Mouse (Mus musculus) gastrocnemius, adult 2 months (tissue): Measurements from ENCODE around the gene Uqcrh. TPM values are rescaled to one million over a fixed set of nuclear protein-coding genes. Genes with fewer than 3 reads are reported as not detected.
A peak's percentile ranks its signal among the peaks of the same experiment; 100 is the strongest.

Experiments used
- DNase-seq: peaks from one replicate; pipeline ENCODE4 v3.0.0; 2022
- H3K27ac ChIP-seq: fragments of 200-600 bp; 2 replicates; pipeline ENCODE4 v1.8.1; 2022; ENCODE audit warnings: mild to moderate bottlenecking
- H3K4me3 ChIP-seq: fragments of 200-600 bp; 2 replicates; pipeline ENCODE4 v1.8.1; 2022; ENCODE audit warnings: mild to moderate bottlenecking, moderate library complexity
- CTCF ChIP-seq: fragments of 200-600 bp; IDR thresholded peaks from 2 replicates; pipeline ENCODE4 v1.8.1; 2022; ENCODE audit warnings: antibody characterized with exemption, mild to moderate bottlenecking, moderate library complexity
- intact Hi-C: fragments of 180-260 bp; cut with DNase I; formaldehyde crosslinking; loops from one replicate; pipeline ENCODE4 v1.15.1; 2025
- long read RNA-seq, 2 experiments: library from polyadenylated mRNA; stranded (forward); transcript quantifications; one replicate each; pipeline ENCODE4 v2.0.0; 2021
- total RNA-seq, 2 experiments: library from RNA; stranded (reverse); gene quantifications; 2 replicates each; pipeline ENCODE4 v1.2.3; 2021

Gene Uqcrh
- total RNA-seq = 100 to 1,000 TPM; 765 to 991 TPM
- long read RNA-seq, experiment 1, transcript Uqcrh-204 (4 exons, 579 nt) = minor isoform, 12 of 316 reads
- long read RNA-seq, experiment 1, transcript Uqcrh-202 (4 exons, 547 nt) = major isoform, 282 of 316 reads
- long read RNA-seq, experiment 1, partial matches to known transcripts = 2 of 316 reads
- long read RNA-seq, experiment 1, other reads (novel, unspliced or antisense) = 15 of 316 reads
- long read RNA-seq, experiment 2, transcript Uqcrh-204 (4 exons, 579 nt) = minor isoform, 10 of 384 reads
- long read RNA-seq, experiment 2, transcript Uqcrh-202 (4 exons, 547 nt) = major isoform, 347 of 384 reads
- long read RNA-seq, experiment 2, partial matches to known transcripts = 7 of 384 reads
- long read RNA-seq, experiment 2, other reads (novel, unspliced or antisense) = 16 of 384 reads

DNA sequence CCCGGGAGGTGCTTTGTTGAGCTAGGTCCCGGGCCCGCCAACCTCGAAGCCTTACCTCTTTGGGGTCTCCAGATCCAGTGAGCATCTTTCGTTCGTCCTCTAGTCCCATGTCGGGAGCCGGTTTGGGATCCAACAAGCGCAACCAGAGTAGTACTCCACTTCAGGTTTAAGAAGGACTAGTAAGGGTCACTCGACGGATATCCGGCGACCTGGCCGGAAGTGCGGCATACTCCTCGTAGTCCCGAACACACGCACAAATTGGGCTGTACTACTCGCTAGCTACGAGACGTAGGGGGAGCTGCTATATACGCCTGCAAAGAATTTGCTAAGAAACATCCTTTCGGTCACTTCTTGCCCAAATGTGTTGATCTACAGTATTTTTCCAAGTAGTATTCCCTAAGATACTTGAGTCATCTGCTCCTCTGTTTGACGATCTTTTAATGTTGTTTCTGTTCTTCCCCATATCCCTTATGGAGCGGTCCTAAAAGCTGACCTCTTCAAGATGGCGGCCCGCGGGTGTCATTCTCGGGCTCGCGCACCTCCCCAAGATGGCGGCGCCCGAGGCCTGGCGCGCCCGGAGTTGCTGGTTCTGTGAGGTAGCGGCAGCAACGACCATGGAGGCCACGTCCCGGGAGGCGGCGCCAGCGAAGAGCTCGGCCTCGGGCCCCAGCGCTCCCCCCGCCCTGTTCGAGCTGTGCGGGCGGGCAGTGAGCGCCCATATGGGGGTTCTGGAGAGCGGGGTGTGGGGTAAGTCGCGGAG, at the start of gene Uqcrh, which contains the start of gene Lrrc41:
Uqcrh (minus strand) TSS at position 211 of the 760 bp plus-strand sequence.
Lrrc41 (plus strand) TSS at position 409 of the 760 bp plus-strand sequence.
- intact Hi-C loops = no loop called here
- TF ChIP-seq CTCF = no peak
- H3K27ac ChIP-seq = peak within 1 kb of the TSS; percentile 98
- peak; percentile 97 for DNase-seq
- peak within 1 kb of the TSS; percentile 97 for H3K4me3 ChIP-seq

DNA sequence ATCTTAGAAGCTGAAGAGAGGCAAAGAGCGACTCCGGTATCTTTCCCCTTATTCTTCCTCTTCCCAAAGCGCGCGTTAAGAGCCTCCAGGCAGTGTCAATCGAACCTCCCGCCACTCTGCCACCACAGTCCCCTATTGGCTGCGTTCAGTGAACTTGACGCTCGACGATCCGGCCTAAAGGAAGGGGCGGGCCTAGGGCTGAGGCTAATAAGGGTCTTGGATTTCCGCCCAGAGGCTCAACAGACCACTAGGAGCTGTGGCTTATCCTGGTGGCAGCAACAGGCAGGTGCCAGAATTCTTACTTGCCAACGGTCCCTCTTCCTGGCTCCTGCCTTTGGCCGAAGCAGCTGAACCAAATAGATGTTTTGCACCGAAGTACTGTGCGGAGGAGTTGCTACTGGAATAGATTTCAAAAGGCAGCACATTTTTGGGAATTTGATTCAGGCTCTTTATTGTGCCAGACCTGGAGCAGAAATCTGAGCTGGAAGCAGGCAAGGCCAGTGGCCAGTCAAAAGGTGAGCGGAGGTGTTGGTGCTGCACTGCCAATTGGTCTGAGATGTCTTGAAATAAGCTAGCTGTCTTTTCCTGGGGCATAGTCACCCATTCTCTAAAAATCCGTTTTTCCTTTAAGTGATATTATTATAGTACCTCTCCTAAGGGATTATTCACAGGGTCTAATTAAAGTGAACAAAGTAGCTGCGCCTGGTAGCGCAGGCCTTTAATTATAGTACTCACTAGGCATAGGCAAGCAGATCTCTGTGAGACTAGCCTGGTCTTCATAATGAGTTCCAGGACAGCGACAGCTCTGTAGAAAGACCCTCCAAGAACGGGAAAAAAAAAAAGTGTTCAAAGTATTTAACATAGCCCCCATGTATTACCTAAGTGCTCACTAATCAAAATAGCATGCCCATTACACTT, 49.0 kb upstream of the Uqcrh start, which contains the start of the genes Rad54l and Pomgnt1:
Rad54l (minus strand) TSS at position 89 of the 918 bp plus-strand sequence.
Pomgnt1 (plus strand) TSS at position 239 of the 918 bp plus-strand sequence.
- intact Hi-C loops = no loop called here
- peak within 1 kb of the TSS; percentile 75 for H3K4me3 ChIP-seq
- peak; percentile 26 for TF ChIP-seq CTCF
- H3K27ac ChIP-seq = peak within 1 kb of the TSS; percentile 81
- DNase-seq = peak; percentile 87

DNA sequence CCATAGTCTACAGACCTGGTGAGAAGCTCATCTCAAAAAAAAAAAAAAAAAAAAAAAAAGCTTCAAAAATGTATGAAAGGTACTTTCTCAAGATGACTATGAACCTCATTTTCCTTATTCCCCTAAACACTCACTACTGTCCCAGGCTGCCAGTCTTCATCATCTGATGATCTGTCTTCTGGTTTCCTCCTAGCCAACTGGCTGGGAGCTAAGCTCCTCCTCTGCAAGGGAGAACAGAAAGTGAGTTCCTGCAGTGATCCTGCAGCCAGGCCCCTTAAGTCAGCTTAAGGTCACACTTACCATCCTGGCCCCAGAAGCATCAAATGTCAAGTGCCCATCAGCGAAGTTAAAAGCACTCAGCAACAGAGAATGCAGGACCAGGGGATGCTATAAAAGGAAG, 47.9 kb upstream of the Uqcrh start:
- TF ChIP-seq CTCF = no peak
- intact Hi-C loops = no loop called here
- H3K27ac ChIP-seq = no peak overlapping the region
- DNase-seq = no peak
- no peak overlapping the region; the same call in 1 of the 2 replicates for H3K4me3 ChIP-seq

DNA sequence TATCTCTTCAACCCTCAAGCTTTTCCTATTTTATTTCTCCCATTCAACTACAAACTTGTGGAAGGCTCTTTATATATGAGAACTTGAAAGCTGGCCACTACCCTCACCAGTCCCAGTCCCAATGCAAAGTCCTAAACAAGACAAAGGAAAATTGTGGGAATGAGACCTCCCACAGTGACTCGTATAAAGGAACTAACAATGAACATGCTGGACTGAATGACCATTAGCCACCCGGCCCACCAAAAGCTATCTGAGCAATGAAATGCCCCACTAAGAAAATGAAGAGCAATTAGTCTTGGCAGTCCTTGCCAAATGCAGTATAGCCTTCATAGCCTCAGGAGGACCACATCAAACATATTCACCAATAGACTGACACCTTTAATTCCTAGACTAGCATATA, 36.6 kb upstream of the Uqcrh start:
- DNase-seq = no peak

DNA sequence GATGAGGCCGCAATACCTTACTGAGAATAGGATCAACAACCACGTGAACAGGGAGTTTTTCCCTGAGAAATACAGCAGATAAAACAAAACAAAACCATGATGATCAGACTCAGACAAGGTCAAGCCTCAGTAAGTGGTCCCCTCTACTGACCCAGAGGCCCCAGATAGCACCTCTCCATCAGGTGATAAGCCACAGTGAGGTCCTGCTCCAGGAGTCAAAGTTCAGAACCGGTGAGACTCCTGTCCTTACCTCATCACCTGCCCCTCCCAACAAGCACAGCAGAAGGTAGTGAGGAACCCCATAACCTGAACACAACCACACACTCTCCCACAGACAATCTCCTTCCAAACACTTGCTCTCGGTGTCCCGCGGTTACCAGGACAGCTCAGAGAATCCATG, 35.8 kb upstream of the Uqcrh start:
- no peak for TF ChIP-seq CTCF
- intact Hi-C loops = no loop called here
- no peak for DNase-seq

More for the DNA sequence above, 36.6 kb upstream of the Uqcrh start:
- intact Hi-C loops = no loop called here
- TF ChIP-seq CTCF = no peak
- Histone ChIP-seq H3K4me3 (no peak overlapping the region), H3K27ac (no peak overlapping the region)

DNA sequence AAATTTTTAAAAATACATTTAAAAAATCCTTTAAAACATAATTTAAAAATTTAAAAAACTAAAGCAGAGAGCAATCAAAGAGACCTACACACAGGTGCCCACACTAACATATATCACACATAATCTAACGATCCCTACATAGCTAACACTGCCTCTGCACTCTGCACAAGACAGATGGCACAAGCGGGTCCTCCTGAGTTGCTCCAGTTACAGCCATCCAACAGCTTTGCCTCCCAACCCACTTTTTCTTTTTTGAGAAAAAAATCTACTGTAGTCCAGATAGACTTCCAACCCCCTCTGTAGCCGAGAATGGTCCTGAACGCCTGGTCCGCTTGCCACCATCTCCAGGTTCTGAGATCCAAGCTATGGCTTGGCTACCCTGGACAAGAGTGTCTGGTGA, 30.4 kb upstream of the Uqcrh start:
- no peak for DNase-seq
- TF ChIP-seq CTCF = no peak
- intact Hi-C loops = no loop called here
- Histone ChIP-seq H3K4me3 (no peak overlapping the region), H3K27ac (no peak overlapping the region)

More for the DNA sequence above, 35.8 kb upstream of the Uqcrh start:
- Histone ChIP-seq H3K4me3 (no peak overlapping the region), H3K27ac (no peak overlapping the region)

DNA sequence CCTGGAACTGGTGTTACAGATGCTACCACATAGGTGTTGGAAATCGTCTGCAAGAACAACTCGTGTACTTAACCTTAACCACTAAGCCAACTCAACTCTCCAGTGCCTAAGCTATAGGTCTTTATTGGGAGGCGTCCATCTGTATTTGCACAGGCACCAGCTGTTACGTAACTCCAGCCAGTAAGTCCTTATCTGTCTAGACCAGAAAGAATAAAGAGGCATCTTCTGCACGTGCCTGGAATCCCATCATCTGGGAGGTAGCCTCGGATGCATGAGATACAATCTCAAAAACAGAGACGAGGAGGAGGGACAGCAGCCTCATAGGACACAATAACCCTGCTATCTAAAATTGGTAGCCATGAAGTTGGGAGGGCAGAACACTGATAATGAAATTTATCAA, 26.1 kb upstream of the Uqcrh start:
- DNase-seq = no peak
- TF ChIP-seq CTCF = no peak
- H3K4me3 ChIP-seq = no peak overlapping the region
- intact Hi-C loops = no loop called here
- H3K27ac ChIP-seq = no peak overlapping the region

DNA sequence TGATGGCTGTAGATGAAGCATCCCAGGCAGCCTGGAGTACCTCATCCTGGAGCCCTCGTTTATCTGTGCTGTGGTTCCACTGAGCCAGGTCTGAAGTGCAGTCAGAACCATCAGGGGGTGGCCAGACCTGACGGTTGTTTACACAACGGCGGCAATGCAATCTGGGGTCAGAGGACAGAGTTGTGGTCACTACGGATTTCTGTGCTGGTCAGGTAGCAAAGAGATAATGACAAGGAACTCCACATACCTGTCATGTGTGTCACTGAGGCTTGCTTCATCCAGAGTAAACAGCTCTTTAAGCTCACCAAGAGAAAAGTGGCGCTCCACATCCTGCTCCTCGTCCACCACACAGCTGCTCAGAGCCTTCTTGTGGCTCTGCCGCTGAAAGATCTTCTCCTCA, 22.3 kb upstream of the Uqcrh start:
- Histone ChIP-seq H3K27ac (no peak overlapping the region), H3K4me3 (no peak overlapping the region)

DNA sequence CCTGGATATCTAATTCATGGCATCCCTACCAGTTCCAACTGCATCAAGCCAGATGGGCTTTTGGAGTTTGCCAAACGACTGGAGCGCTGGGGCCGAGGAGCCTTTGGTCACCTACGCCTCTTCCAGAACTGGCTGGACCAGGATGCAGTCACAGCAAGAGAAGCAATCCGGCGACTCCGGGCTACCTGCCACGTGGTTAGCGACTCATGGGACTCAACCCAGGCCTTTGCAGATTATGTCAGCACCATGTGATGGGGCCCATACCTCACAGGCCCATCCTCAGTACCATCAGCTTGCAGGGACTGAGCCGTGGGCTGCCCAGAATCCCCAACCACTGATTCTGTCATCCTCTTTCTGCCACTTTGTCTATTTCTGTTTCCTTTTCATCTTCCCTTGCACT, 21.4 kb upstream of the Uqcrh start:
- intact Hi-C loops = no loop called here
- Histone ChIP-seq H3K27ac (no peak overlapping the region), H3K4me3 (no peak overlapping the region)
- no peak for DNase-seq
- TF ChIP-seq CTCF = no peak

More for the DNA sequence above, 22.3 kb upstream of the Uqcrh start:
- TF ChIP-seq CTCF = no peak
- no peak for DNase-seq
- intact Hi-C loops = no loop called here

DNA sequence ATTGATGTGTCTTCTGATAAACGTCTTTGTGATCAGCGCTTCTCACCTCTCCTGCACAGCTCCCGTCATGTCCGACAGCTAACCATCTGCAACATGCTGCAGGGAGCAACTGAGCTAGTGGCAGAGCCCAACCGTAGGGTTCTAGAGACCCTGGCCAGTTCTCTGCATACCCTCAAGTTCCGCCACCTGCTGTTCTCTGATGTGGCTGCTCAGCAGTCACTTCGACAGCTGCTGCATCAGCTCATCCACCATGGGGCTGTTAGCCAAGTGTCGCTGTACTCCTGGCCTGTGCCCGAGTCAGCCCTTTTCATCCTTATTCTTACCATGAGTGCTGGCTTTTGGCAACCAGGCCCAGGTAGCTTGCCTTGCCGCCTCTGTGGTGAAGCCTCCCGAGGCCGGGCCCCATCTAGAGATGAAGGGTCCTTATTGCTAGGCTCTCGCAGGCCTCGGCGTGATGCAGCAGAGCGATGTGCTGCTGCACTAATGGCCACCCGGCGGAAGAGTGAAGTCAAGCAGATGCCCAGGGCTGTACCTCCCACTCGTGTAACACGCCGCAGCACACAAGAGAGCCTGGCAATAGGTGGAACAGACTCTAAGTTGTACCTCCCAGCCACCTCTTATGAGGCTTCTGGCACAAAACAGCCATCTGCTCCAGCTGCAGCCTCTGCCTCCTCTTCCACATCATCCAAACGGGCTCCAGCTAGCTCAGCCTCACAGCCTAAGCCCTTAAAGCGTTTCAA, 13.8 kb upstream of the Uqcrh start:
- Histone ChIP-seq H3K4me3 (no peak overlapping the region), H3K27ac (no peak overlapping the region)
- TF ChIP-seq CTCF = no peak
- intact Hi-C loops = no loop called here
- DNase-seq = peak; percentile 51

DNA sequence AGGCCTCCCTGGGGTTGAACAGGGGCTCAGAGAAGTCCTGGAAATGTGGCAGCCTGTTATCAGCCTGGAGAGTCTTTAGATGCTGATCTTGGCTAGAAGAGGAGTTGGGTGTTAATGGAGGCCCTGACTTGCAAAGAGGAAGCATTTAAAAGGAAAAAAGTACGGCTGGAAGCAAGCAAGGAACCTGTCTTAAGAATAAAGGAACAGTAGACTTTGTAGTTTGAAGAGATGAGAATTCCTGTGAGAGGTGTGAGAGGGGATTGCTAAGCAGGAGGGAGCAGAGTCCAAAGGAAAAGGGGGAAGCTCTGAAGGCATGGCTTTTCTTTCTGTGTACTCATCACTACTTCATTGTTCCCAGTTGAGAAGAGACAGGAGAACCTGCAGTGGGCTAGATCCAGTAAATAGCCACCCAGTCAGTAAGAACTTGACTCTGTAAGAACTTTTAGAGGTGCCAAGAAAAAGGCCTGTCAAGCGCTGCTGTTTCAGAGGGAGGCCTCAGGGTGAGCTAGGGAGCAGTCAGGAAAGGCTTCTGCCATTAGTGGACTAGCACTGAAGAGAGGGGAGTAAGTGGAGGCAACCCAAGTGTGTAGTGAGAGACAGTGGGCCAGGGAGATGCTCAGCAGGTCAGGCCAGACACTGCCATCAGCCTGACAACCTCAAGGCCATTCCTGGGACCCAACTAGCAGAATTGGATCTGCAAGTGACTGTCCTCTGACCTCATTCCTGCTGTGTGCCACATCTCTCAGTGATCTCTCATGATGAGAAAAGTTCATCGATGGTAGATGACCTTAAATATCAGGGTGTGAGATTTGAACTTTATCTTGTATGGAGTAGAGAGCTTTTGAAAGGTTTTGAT, 2.6 kb upstream of the Uqcrh start:
- H3K27ac ChIP-seq = peak overlapping the region; percentile 98
- no peak for TF ChIP-seq CTCF
- peak overlapping the region; percentile 97 for H3K4me3 ChIP-seq
- intact Hi-C loops = no loop called here
- DNase-seq = peak; percentile 20
